Mouse (Mus musculus): Measurements from ENCODE around the gene Ypel2.

DNA sequence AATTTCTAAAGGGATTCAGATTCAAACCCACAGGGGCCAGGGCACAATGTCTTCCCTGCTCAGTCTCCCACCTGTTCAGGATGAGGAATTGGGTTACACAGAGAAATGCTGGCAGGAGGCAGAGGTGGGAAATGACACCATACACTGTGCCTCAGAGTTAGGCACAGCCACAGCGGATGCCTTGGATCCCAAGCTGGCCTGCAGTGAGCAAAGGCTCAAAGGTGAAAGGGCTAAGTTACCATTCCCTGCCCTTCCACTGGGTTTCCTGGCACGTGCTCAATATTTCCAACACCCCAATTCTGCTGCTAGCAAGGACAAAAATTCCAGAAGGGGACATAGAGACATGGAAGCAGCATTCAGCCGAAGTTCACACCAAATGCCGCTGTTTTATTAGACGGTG lies 20.3 kb downstream of the Ypel2 start:
- TF ChIP-seq CTCF (IDR thresholded peaks at IDR 0.05; ENCODE audit: low read depth), result no peak
- TF ChIP-seq EP300 (IDR thresholded peaks at IDR 0.05; ENCODE audit: low read depth), result no peak
